Mouse (Mus musculus): Measurements from ENCODE around the gene Mta2. TPM values are rescaled to one million over a fixed set of nuclear protein-coding genes. Genes with fewer than 3 reads are reported as not detected.

The Mta2 gene
- polyA plus RNA-seq, 1 experiment from 2014 or later = 53.1 TPM

- H3K27me3 ChIP-seq (replicated peaks; ENCODE audit: control insufficient read depth, insufficient read depth, low read length) = no peaks in the 10 kb centered on the region
- no peaks in the 10 kb centered on the region for H3K4me1 ChIP-seq (replicated peaks; ENCODE audit: control insufficient read depth, insufficient read depth, low read length)
- peak within 1 kb of the TSS; percentile 80 for H3K4me2 ChIP-seq (replicated peaks; ENCODE audit: low read depth)
- H3K4me3 ChIP-seq (ENCODE audit: low read depth, low read length) = peak within 1 kb of the TSS; percentile 99
- peak within 1 kb of the TSS; percentile 95 for H3K9ac ChIP-seq (ENCODE audit: low read depth, low read length)
- no peaks in the 10 kb centered on the region for H3K9me3 ChIP-seq (ENCODE audit: control insufficient read depth)
- under 1% methylated on average over 53 of the region's 53 CpGs for WGBS
- peak; percentile 99 for ATAC-seq
- TF ChIP-seq CTCF (IDR thresholded peaks at IDR 0.05; ENCODE audit: low read depth) = 0 out of 2 replicates have a peak, but pooled peaks have one; percentile 26
- peak within 1 kb of the TSS; percentile 89 for H3K27ac ChIP-seq (ENCODE audit: low read depth, low read length)
- peaks cover 20% of the 10 kb centered on the region for H3K36me3 ChIP-seq (ENCODE audit: control insufficient read depth, insufficient read depth)
These were observed 43.7 kb upstream of the Mta2 start, which contains the start of gene Ganab for GRCm38 (mm10) chr19:8897865-8898495. TSS of gene Ganab (plus strand) at chr19:8898071.

DNA sequence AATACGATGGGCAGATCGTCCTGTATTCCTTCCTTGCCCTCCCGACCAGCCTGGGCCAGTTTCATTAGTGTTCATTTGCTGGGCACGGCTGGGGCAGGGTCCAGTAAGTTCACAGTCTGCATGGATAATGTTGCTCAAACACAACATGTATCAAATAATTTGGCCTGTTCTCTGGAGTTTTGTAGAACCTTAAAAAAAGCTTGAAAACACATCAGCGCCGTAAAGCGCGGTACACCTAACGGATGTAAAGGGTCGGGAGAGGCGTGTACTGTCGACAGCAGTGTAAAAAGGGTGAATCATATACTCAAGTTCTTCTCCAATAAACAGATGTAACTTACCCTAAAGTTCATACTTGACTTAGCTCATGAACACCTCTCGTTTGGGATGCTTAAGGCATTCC, 43.1 kb upstream of the Mta2 start:
- no peak for TF ChIP-seq CTCF (IDR thresholded peaks at IDR 0.05; ENCODE audit: low read depth)
- Histone ChIP-seq H3K4me3 (ENCODE audit: low read depth, low read length) (peak overlapping the region; percentile 99), H3K36me3 (ENCODE audit: control insufficient read depth, insufficient read depth) (peaks cover 25% of the 10 kb centered on the region), H3K27me3 (replicated peaks; ENCODE audit: control insufficient read depth, insufficient read depth, low read length) (no peaks in the 10 kb centered on the region), H3K9me3 (ENCODE audit: control insufficient read depth) (no peaks in the 10 kb centered on the region), H3K4me2 (replicated peaks; ENCODE audit: low read depth) (peak overlapping the region; percentile 80), H3K27ac (ENCODE audit: low read depth, low read length) (peak overlapping the region; percentile 89; the same call in 1 of the 2 replicates), H3K9ac (ENCODE audit: low read depth, low read length) (peak overlapping the region; percentile 95), H3K4me1 (replicated peaks; ENCODE audit: control insufficient read depth, insufficient read depth, low read length) (no peaks in the 10 kb centered on the region)
- WGBS = 2% methylated on average over 13 of the region's 13 CpGs
- no peak for ATAC-seq

DNA sequence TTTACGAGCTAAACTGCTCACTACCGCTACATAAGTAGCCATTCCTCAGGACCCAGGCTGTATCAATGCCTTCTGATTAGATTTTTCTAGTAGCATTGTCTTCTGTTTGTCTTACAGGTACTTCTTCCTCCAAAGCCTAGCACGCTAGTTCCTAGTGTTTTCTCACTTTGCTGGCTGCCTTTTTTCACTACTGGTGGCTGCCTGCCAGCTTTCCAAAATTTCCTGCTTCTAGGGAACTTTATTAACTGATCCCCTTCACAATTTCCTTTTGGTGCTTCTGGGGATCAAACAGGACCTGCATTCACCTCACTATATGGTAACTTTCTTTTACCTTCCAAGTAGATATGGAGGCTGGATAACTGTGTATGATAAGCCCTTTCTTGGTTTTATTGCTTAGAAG, 42.6 kb upstream of the Mta2 start:
- H3K9ac ChIP-seq (ENCODE audit: low read depth, low read length) = peak overlapping the region; percentile 95
- 20% methylated on average over 3 of the region's 3 CpGs for WGBS
- H3K9me3 ChIP-seq (ENCODE audit: control insufficient read depth) = no peaks in the 10 kb centered on the region
- no peak for ATAC-seq
- H3K4me3 ChIP-seq (ENCODE audit: low read depth, low read length) = peak overlapping the region; percentile 99
- H3K27me3 ChIP-seq (replicated peaks; ENCODE audit: control insufficient read depth, insufficient read depth, low read length) = no peaks in the 10 kb centered on the region
- H3K36me3 ChIP-seq (ENCODE audit: control insufficient read depth, insufficient read depth) = peaks cover 28% of the 10 kb centered on the region
- TF ChIP-seq CTCF (IDR thresholded peaks at IDR 0.05; ENCODE audit: low read depth) = no peak
- H3K4me2 ChIP-seq (replicated peaks; ENCODE audit: low read depth) = peak overlapping the region; percentile 80
- H3K27ac ChIP-seq (ENCODE audit: low read depth, low read length) = no peak overlapping the region
- H3K4me1 ChIP-seq (replicated peaks; ENCODE audit: control insufficient read depth, insufficient read depth, low read length) = no peaks in the 10 kb centered on the region

DNA sequence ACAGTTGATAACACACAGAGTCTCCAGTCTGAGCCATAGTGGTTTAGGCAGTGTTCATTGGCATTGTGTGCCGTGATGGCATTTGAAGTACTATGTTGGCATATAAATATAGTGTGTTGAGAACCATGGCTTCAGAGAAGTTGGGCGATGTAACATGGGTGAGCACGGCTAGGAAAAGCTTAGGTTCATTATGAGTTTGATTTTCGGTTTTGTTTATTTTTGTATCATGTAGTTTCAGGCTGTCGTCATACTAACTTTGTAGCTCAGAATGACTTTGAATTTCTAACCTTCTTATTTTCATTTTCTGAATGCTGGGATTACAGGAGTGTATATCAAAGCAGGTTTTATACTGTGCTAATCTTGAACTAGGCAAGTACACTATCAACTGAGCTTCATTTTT, 38.3 kb upstream of the Mta2 start:
- no peak overlapping the region for H3K4me3 ChIP-seq (ENCODE audit: low read depth, low read length)
- no peaks in the 10 kb centered on the region for H3K4me1 ChIP-seq (replicated peaks; ENCODE audit: control insufficient read depth, insufficient read depth, low read length)
- no peaks in the 10 kb centered on the region for H3K27me3 ChIP-seq (replicated peaks; ENCODE audit: control insufficient read depth, insufficient read depth, low read length)
- no peak overlapping the region for H3K27ac ChIP-seq (ENCODE audit: low read depth, low read length)
- no peak for TF ChIP-seq CTCF (IDR thresholded peaks at IDR 0.05; ENCODE audit: low read depth)
- WGBS = 95% methylated on average over 5 of the region's 5 CpGs
- ATAC-seq = no peak
- no peak overlapping the region for H3K4me2 ChIP-seq (replicated peaks; ENCODE audit: low read depth)
- no peak overlapping the region for H3K9ac ChIP-seq (ENCODE audit: low read depth, low read length)
- peaks cover 55% of the 10 kb centered on the region for H3K36me3 ChIP-seq (ENCODE audit: control insufficient read depth, insufficient read depth)
- H3K9me3 ChIP-seq (ENCODE audit: control insufficient read depth) = no peaks in the 10 kb centered on the region

DNA sequence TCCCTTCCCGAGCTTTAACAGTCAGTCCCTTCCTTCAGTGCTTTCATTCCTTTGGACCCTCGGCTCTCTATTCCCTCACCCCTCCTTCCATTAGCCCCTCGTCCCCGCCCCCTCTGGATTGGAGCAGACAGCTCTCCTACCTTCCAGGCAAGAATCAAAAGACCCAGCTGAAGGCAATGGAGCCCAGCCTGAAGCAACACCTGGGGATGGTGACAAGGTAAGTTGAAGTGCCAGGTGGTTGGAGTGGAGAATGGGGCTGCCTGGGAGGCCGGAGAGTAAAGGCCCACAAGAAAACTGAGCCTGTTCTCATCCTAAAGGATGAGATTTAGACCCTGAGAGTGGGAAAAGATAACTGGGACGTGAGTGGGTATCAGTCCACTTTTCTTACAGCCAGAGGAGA, 33.1 kb upstream of the Mta2 start:
- Histone ChIP-seq H3K9ac (ENCODE audit: low read depth, low read length) (no peak overlapping the region), H3K36me3 (ENCODE audit: control insufficient read depth, insufficient read depth) (peaks cover 94% of the 10 kb centered on the region), H3K4me1 (replicated peaks; ENCODE audit: control insufficient read depth, insufficient read depth, low read length) (no peaks in the 10 kb centered on the region), H3K9me3 (ENCODE audit: control insufficient read depth) (no peaks in the 10 kb centered on the region), H3K27me3 (replicated peaks; ENCODE audit: control insufficient read depth, insufficient read depth, low read length) (no peaks in the 10 kb centered on the region), H3K4me3 (ENCODE audit: low read depth, low read length) (no peak overlapping the region), H3K4me2 (replicated peaks; ENCODE audit: low read depth) (no peak overlapping the region), H3K27ac (ENCODE audit: low read depth, low read length) (no peak overlapping the region)
- ATAC-seq = no peak
- WGBS = 92% methylated on average over 6 of the region's 6 CpGs
- TF ChIP-seq CTCF (IDR thresholded peaks at IDR 0.05; ENCODE audit: low read depth) = no peak

GRCm38 (mm10) chr19:8911810-8912209, 29.9 kb upstream of the Mta2 start:
- TF ChIP-seq CTCF (IDR thresholded peaks at IDR 0.05; ENCODE audit: low read depth) = no peak
- H3K9ac ChIP-seq (ENCODE audit: low read depth, low read length) = no peak overlapping the region
- no peak overlapping the region for H3K27ac ChIP-seq (ENCODE audit: low read depth, low read length)
- H3K36me3 ChIP-seq (ENCODE audit: control insufficient read depth, insufficient read depth) = peaks cover 100% of the 10 kb centered on the region
- no peaks in the 10 kb centered on the region for H3K27me3 ChIP-seq (replicated peaks; ENCODE audit: control insufficient read depth, insufficient read depth, low read length)
- no peak overlapping the region for H3K4me3 ChIP-seq (ENCODE audit: low read depth, low read length)
- no peaks in the 10 kb centered on the region for H3K9me3 ChIP-seq (ENCODE audit: control insufficient read depth)
- WGBS = 93% methylated on average over 5 of the region's 5 CpGs
- no peak overlapping the region for H3K4me2 ChIP-seq (replicated peaks; ENCODE audit: low read depth)
- no peak for ATAC-seq
- H3K4me1 ChIP-seq (replicated peaks; ENCODE audit: control insufficient read depth, insufficient read depth, low read length) = no peaks in the 10 kb centered on the region

All from intestine, postnatal 0 days (tissue).